Mouse (Mus musculus) B cell, adult 2 months (primary cell): ENCODE results near the gene Atf7ip.

ENCODE experiments used
- DNase-seq, 2 experiments: peaks; one replicate each; pipeline ENCODE4 v3.0.0; 2022

Atf7ip gene

DNA sequence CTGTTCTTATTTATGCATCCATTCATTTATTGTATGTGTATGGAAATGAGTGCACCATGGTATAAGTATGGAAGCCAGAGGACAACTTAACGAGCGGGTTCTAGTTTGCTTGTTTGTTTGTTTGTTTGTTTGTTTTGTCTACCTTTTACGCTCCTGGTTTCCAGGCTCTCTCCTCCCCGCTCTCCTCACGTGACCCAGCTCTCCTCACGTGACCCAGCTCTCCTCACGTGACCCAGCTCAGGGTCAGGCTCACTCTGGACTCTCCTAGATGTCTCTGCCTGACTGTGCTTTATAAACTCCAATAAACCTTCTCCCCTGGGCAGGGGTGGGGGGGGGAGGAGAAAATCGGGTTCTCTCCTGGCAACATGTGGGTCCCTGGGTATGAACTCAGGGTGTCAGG, 144.7 kb downstream of the Atf7ip start:
- DNase-seq, result no peak

DNA sequence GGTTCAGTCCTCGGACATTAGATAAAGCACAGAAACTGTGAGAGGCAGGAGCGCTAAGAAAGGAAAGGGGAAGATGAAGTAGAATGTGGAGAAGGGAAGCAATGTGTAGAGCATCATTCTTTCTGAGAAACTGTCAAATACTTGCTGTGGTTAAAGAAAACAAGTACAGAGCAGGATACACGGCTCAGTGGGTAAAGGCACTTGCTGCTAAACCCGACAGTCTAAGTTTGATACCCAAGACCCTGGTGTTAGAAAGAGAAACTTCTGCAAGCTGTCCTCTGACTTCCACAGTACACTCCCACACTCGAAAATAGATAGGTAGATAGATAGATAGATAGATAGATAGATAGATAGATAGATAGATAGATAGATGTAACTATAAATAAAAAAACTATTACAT, 147.4 kb downstream of the Atf7ip start:
- peak; percentile 63 to 72 for DNase-seq

DNA sequence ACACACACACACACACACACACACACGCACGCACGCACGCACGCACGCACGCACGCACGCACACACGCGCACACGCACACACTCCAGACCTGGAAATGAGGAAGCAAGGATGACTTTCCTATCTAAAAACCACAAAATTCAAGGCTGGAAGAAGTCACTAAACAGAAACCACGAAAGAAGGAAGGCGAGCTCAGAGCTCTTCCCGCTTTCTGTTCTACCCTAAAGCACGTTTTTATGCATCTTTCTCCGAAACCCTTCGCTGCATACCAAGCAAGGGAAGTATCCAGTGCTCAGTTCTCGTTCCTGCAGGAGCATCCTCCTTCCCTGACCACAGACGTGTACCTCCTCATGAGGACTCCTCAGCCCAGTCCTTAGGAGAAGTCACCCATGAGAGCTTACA, 148.5 kb downstream of the Atf7ip start:
- DNase-seq, result no peak

DNA sequence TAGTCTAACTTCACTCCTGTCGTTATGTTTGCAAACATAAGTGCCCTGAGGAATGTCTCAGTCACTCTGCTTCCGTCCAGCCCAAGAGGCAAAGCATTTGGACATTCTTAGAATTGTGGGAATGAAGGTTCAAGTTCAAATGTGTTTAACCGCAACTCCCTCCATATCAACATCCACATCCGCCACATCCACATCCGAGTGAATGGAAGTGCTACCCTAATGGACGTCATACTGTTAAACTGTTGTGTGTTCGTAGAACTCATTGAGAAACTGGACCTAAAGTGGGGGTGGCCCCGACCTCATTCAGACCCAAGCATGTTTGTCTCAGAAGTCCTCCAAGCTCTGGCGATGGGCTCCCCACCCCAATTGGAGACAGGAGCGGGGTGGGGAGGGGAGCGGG, 149.8 kb downstream of the Atf7ip start:
- no peak for DNase-seq

GRCm38 (mm10) chr6:136658303-136658702, 152.3 kb downstream of the Atf7ip start:
- no peak for DNase-seq

GRCm38 (mm10) chr6:136659226-136659625, 153.3 kb downstream of the Atf7ip start:
- peak; percentile 72 to 82 for DNase-seq
